Mouse (Mus musculus) ZHBTc4 (cell line): ENCODE measurements around the gene Gm10959.

ENCODE experiments used
- DNase-seq: peaks from one replicate; pipeline ENCODE4 v3.0.0-alpha.2; 2011; ENCODE audit warnings: low read depth, low spot score

Gene Gm10959

GRCm38 (mm10) chr3:122894772-122895171 lies 24.4 kb downstream of the Gm10959 start, which contains the start of gene Fabp2:
Gene Fabp2, plus strand, starts transcription at chr3:122895072.
- no peak for DNase-seq

- DNase-seq = no peak
Observed at GRCm38 (mm10) chr3:122888371-122888819, 30.8 kb downstream of the Gm10959 start.

- DNase-seq = no peak
Observed at GRCm38 (mm10) chr3:122887505-122888301, 31.5 kb downstream of the Gm10959 start.

GRCm38 (mm10) chr3:122878705-122879315 lies 40.4 kb downstream of the Gm10959 start:
- DNase-seq = peak; percentile 35

- DNase-seq = no peak
Observed at GRCm38 (mm10) chr3:122877543-122877942, 41.6 kb downstream of the Gm10959 start.

- DNase-seq = no peak
Observed at GRCm38 (mm10) chr3:122876870-122877269, 42.3 kb downstream of the Gm10959 start.

- no peak for DNase-seq
Observed at GRCm38 (mm10) chr3:122871596-122871995, 47.6 kb downstream of the Gm10959 start.

- DNase-seq = no peak
Observed at GRCm38 (mm10) chr3:122868270-122868669, 50.9 kb downstream of the Gm10959 start.

- no peak for DNase-seq
Observed at GRCm38 (mm10) chr3:122865092-122865491, 54.1 kb downstream of the Gm10959 start.
